Mouse (Mus musculus) forebrain, embryonic 15.5 days (tissue): Measurements from ENCODE around the gene Hoxa11. TPM values are rescaled to one million over a fixed set of nuclear protein-coding genes. Genes with fewer than 3 reads are reported as not detected.

ENCODE experiments used
- ATAC-seq: fragments of 200-750 bp; cut with Nextera tagmentation; replicated peaks from 2 replicates; pipeline ENCODE4 v1.8.0; 2017; ENCODE audit warnings: mild to moderate bottlenecking, moderate TSS enrichment, moderate library complexity
- H3K27ac ChIP-seq: fragments of 300-500 bp; sonication (generic); replicated peaks from 2 replicates; pipeline ENCODE4 v1.5.1; 2015; ENCODE audit warnings: mild to moderate bottlenecking, inconsistent platforms
- H3K27me3 ChIP-seq: fragments of 300-500 bp; sonication (generic); 2 replicates; pipeline ENCODE4 v1.6.1; 2015; ENCODE audit warnings: inconsistent platforms
- H3K36me3 ChIP-seq: fragments of 300-500 bp; sonication (generic); 2 replicates; pipeline ENCODE4 v1.6.1; 2015; ENCODE audit warnings: mild to moderate bottlenecking, inconsistent platforms
- H3K4me1 ChIP-seq: fragments of 300-500 bp; sonication (generic); 2 replicates; pipeline ENCODE4 v1.6.1; 2015; ENCODE audit warnings: inconsistent platforms
- H3K4me2 ChIP-seq: fragments of 300-500 bp; sonication (generic); replicated peaks from 2 replicates; pipeline ENCODE4 v1.6.1; 2015; ENCODE audit warnings: mild to moderate bottlenecking, inconsistent platforms
- H3K4me3 ChIP-seq: fragments of 300-500 bp; sonication (generic); 2 replicates; pipeline ENCODE4 v1.5.1; 2015; ENCODE audit warnings: mild to moderate bottlenecking, inconsistent platforms
- H3K9ac ChIP-seq: fragments of 300-500 bp; sonication (generic); replicated peaks from 2 replicates; pipeline ENCODE4 v1.6.1; 2015; ENCODE audit warnings: mild to moderate bottlenecking, inconsistent platforms
- H3K9me3 ChIP-seq: fragments of 300-500 bp; sonication (generic); 2 replicates; pipeline ENCODE4 v1.6.1; 2016; ENCODE audit warnings: inconsistent platforms
- WGBS: fragments of 180-500 bp; shearing (Covaris S2); methylation state at CpG from one replicate; pipeline ENCODE4 v1.1.7; 2015; ENCODE audit warnings: mixed read lengths; 5-methylcytosine and 5-hydroxymethylcytosine counted together
- polyA plus RNA-seq: library from polyadenylated mRNA; unstranded; fragments of >200 nt; fragmentation: Nextera tagmentation; extraction: Ambion mirVana; gene quantifications from 2 replicates; pipeline ENCODE4 v1.2.1, GENCODE M21; 2015

Hoxa11 gene
- polyA plus RNA-seq, 1 experiment from 2014 or later: not detected

DNA sequence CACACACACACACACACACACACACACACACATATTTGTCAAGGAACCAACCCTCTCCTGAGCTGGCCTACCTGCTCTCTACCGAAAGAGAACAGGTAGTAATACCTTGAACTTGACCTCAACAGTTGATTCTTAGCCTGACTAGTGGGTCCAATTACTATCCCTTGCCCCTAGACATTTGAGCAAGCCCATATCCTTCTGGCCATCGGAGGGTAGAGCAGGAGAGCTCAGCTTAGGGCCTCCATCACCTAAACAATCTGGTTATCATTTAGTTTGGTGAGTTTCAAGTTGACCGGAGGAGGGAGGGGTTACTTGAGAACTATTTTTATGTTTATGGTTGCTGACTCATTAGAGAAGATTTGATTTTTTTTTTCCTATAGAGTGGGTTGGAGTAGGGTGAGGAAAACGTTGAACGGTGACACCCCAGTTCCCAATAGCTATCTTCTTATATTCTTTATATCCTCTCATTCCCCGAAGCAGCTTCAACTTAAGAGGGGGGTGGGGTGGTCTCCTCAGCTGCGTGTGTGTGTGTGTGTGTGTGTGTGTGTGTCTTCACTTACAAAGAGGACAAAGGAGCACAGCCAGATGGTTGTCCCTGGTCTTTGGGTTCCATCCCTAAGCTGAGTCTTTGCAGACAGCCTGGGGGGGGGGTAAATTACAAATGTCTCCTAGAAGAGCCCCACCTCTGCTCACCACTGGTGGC is 5.7 kb upstream of the Hoxa11 start:
- H3K4me1 ChIP-seq: no peaks in the 10 kb centered on the region

DNA sequence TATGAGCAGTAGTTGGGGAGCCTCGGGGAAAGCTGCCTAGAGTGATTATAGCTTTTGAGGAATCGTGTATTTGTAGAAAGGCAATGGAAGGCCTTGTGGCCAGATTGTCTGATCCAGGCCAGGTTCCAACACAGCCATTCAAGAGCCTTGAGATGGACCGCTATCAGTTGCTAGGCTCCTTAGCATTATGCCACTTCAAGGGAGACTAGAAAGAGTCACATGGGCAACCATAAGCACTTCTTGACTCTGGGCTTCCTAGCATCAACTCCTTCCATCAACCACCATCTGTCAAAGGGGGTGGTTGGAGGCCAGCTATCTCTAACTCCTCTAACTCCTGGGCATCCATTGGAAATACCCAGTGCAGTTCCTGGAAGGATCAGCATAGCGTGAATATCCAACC is 4.2 kb upstream of the Hoxa11 start:
- ATAC-seq: no peak
- Histone ChIP-seq H3K27ac (no peak overlapping the region), H3K27me3 (peaks cover 97% of the 10 kb centered on the region), H3K9me3 (no peaks in the 10 kb centered on the region), H3K9ac (no peak overlapping the region), H3K4me1 (no peaks in the 10 kb centered on the region), H3K4me3 (no peak overlapping the region), H3K36me3 (no peaks in the 10 kb centered on the region), H3K4me2 (no peak overlapping the region)
- WGBS: 1% methylated on average over 4 of the region's 4 CpGs

More for the DNA sequence above, 5.7 kb upstream of the Hoxa11 start:
- H3K27me3 ChIP-seq: peaks cover 95% of the 10 kb centered on the region
- no peak overlapping the region for H3K27ac ChIP-seq
- WGBS: 12% methylated on average over 7 of the region's 7 CpGs
- H3K9me3 ChIP-seq: no peaks in the 10 kb centered on the region
- no peaks in the 10 kb centered on the region for H3K36me3 ChIP-seq
- ATAC-seq: no peak
- no peak overlapping the region for H3K4me3 ChIP-seq
- H3K9ac ChIP-seq: no peak overlapping the region
- no peak overlapping the region for H3K4me2 ChIP-seq

DNA sequence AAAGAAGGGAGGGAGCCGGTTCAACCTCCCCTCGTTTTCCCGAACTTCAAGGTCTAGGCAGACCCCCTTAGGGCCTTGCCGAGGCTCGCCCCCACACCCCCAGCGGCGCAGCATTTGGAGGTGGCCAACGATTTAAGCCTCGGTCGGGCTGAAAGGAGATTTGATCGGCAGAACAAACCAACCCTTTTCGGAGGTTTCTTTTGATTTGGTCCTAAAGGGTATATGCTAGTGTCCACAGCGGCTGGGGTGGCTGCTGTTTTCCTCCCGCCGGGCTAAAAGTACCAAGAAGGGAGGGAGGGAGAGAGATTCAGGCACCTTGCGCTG is 3.8 kb upstream of the Hoxa11 start:
- WGBS: under 1% methylated on average over 16 of the region's 16 CpGs
- no peak overlapping the region for H3K4me2 ChIP-seq
- H3K27ac ChIP-seq: no peak overlapping the region
- H3K9me3 ChIP-seq: no peaks in the 10 kb centered on the region
- H3K4me3 ChIP-seq: no peak overlapping the region
- H3K27me3 ChIP-seq: peaks cover 97% of the 10 kb centered on the region
- H3K9ac ChIP-seq: no peak overlapping the region
- no peak for ATAC-seq
- H3K4me1 ChIP-seq: no peaks in the 10 kb centered on the region
- no peaks in the 10 kb centered on the region for H3K36me3 ChIP-seq

DNA sequence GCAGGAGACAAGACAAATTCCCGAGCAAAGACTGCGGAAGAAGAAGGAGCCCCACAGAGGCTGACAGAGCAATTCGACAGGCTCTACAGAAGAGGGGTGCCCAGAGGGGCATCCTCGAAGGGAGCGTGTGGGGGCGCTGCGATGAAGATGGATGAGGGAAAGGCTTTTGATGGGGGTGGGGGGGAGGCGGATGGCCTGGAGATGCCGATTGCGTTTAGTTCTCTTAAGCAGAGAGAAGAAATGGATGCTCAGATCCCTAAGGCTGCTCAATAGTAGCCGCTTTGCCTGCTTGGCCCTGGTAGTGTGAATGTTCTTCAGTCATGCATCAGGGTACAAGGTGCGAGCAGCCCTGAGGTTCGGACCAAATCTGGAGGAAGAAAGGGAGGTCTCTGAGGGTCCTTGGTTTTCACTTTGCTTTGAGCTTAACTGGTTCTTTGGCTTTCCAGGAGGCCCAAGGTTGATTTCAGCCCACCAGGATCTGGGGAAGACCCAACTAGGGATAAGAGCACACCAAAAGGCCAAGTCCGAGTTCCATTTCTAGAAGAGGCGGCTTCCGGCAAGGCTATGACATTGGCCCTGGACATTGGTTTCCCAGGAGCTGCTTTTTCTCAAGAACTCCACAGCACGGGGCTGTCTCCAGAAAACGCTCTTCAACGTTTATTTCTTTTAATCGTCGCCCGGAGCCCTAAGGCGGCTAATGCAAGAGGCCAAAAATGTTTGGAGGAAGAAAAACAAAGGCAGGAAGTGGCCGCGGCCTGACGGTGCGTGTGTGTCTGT is 3.2 kb upstream of the Hoxa11 start:
- no peak for ATAC-seq
- H3K4me2 ChIP-seq: no peak overlapping the region
- no peaks in the 10 kb centered on the region for H3K36me3 ChIP-seq
- WGBS: under 1% methylated on average over 27 of the region's 27 CpGs
- H3K4me3 ChIP-seq: no peak overlapping the region
- H3K27me3 ChIP-seq: peaks cover 97% of the 10 kb centered on the region
- no peak overlapping the region for H3K27ac ChIP-seq
- H3K9me3 ChIP-seq: no peaks in the 10 kb centered on the region
- H3K4me1 ChIP-seq: no peaks in the 10 kb centered on the region
- H3K9ac ChIP-seq: no peak overlapping the region

DNA sequence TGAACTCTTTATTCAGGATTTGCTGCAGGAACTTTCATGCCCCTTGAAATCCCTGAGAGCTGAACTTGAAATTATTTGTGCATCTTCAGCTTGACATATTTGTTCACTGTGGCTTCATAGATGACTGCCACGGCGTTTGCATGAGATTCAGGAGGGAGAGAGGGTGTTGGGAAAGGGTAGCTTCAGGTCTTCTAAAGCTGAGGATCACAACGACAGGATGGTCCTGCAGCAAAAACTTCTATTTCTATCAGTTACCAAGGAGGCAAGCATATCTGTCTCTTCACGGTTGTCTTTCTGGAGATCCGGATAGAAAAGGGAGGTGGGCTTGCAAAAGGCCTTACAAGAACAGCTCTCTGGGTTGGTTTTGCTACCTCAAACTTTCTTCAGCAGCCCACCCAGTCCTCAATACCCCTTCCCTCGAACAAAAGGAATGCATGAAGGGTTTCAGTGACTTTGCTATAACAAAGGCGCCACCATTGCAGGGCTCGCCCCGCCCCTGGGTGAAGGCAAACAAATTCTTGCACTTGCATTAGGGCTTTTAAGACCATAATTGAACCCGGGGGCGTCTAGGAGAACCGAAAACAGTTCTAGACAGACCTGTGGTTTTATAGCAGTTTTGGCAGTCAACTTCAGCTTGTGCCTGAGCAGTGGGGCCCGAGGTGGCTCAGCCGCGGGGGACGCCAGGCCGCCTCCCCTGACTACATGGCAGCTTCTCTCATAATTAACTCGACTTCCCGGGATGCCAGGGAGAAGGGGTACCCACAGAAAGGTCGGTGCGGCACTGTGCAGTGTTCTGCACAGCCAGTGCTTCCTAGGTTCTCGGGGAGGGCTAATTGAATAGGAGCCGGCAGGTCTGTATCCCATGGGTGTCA is 2.4 kb upstream of the Hoxa11 start:
- Histone ChIP-seq H3K4me3 (no peak overlapping the region), H3K9ac (no peak overlapping the region), H3K9me3 (no peaks in the 10 kb centered on the region), H3K4me2 (no peak overlapping the region), H3K27ac (no peak overlapping the region), H3K36me3 (no peaks in the 10 kb centered on the region), H3K4me1 (no peaks in the 10 kb centered on the region), H3K27me3 (peaks cover 97% of the 10 kb centered on the region)
- under 1% methylated on average over 23 of the region's 23 CpGs for whole genome bisulfite sequencing
- no peak for ATAC-seq

DNA sequence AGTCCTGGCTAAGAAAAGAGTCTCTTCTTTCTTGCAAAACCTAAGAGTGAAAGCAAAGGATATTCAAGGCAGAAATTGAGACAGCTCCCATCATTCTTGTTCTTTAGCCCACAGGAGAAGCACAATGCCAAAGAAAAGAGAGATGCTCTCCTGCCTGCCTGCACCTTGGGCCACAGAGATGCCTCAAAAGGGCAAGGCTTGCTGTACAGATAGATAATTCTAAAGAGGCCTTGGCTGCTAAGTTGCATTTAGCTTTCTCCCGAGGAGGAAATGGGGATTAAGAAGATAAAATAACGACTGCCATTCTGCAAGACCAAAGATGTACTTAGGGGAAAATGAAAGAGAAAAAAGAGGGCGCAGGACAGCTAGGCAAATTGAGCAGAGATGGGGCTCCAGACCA is 1.3 kb upstream of the Hoxa11 start:
- no peaks in the 10 kb centered on the region for H3K4me1 ChIP-seq
- WGBS: 3% methylated on average over 3 of the region's 3 CpGs
- no peak for ATAC-seq

DNA sequence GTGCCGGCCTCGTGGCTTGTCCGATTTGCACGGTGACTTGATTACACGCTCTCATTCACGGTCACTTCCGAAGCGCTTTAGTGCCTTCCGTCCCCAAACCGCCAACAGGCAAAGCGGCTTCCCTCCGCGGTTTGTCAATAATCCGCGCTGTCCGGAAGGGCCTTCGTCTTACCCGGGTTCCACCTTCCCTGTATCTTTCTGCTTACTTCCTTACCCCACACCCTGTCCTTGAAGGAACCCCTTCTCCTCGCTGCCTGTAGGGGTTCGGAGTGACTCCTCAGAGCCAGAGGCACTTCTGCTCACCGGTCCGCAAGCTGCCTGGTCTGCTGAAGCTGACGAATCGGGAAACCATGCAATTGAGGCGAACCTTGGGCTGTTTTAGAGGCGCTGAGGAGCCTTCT is 793 bp upstream of the Hoxa11 start:
- Histone ChIP-seq H3K9ac (no peak overlapping the region), H3K36me3 (no peaks in the 10 kb centered on the region), H3K4me1 (no peaks in the 10 kb centered on the region), H3K9me3 (no peaks in the 10 kb centered on the region), H3K27me3 (peaks cover 97% of the 10 kb centered on the region), H3K4me3 (no peak overlapping the region), H3K4me2 (no peak overlapping the region), H3K27ac (no peak overlapping the region)
- WGBS: under 1% methylated on average over 26 of the region's 26 CpGs
- ATAC-seq: no peak

More for the DNA sequence above, 1.3 kb upstream of the Hoxa11 start:
- Histone ChIP-seq H3K27me3 (peaks cover 97% of the 10 kb centered on the region), H3K9ac (no peak overlapping the region), H3K36me3 (no peaks in the 10 kb centered on the region), H3K4me2 (no peak overlapping the region), H3K9me3 (no peaks in the 10 kb centered on the region), H3K27ac (no peak overlapping the region), H3K4me3 (no peak overlapping the region)

DNA sequence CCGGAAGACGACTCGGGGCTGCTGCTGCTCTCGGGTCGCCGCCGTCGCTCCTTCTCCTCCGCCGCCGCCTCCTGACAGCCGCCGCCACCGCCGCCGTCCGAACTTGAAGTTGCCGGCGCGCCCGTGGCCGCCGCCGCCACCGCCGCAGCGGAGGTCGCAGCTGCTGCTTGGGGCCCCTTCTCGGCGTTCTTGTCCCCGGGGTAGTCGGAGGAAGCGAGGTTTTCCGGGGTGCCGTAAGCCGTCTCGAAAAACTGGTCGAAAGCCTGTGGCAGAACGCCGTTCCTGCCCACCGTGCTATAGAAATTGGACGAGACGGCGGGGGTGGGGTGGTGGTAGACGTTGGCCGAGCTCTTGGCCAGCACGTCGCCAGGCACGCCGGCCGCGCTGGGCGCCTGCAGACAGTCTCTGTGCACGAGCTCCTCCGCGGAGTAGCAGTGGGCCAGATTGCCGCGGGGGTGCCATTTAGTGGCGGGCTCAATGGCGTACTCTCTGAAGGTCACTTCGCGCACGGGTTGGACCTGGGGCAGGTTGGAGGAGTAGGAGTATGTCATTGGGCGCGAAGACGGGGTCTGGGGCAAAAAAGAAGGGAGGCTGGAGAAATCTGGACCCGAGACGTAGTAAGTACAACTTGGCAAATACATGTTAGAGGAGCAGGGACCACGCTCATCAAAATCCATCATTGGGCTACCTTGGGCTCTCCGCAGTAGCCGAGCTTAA is 412 bp downstream of the Hoxa11 start:
- Histone ChIP-seq H3K4me3 (no peak overlapping the region), H3K27me3 (peaks cover 99% of the 10 kb centered on the region)
- no peak for ATAC-seq

DNA sequence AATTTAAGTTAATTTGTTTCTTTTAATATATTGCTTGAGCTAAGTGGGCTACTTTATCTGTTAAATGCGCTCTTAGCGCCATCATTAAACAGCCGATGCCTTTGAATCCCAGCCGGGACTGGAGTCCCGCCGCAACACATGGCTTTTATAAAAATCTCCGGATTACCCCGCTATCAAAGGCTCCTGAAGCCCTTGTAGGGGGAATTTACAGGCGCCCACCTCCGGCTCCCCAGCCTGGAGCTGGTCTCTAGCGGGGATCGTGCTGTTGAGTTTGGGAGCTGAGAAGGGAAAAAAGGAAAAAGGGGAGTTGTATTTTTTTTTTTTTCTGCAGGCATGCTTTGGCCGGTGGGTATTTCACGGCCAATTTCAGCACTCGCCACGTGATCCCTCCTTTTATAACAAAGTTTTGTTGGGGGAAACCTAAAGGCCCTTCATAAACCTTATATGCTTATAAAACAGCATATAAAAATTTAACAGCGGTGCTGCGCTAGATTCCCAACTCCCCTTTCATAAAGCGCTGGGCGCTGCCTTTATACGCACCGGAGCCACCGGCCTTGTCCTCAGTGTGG is 1.1 kb downstream of the Hoxa11 start:
- Histone ChIP-seq H3K27ac (no peak overlapping the region), H3K4me2 (no peak overlapping the region), H3K9me3 (no peaks in the 10 kb centered on the region), H3K4me1 (0 out of 2 replicates have a peak, but pooled peaks cover 3% of the 10 kb centered on the region), H3K27me3 (peaks cover 99% of the 10 kb centered on the region), H3K9ac (no peak overlapping the region), H3K4me3 (no peak overlapping the region), H3K36me3 (no peaks in the 10 kb centered on the region)
- 3% methylated on average over 23 of the region's 23 CpGs for WGBS
- no peak for ATAC-seq

More for the DNA sequence above, 412 bp downstream of the Hoxa11 start:
- H3K27ac ChIP-seq: no peak overlapping the region
- H3K36me3 ChIP-seq: no peaks in the 10 kb centered on the region
- no peaks in the 10 kb centered on the region for H3K9me3 ChIP-seq
- 0 out of 2 replicates have a peak, but pooled peaks cover 1% of the 10 kb centered on the region for H3K4me1 ChIP-seq
- no peak overlapping the region for H3K4me2 ChIP-seq
- no peak overlapping the region for H3K9ac ChIP-seq
- WGBS: under 1% methylated on average over 71 of the region's 71 CpGs

DNA sequence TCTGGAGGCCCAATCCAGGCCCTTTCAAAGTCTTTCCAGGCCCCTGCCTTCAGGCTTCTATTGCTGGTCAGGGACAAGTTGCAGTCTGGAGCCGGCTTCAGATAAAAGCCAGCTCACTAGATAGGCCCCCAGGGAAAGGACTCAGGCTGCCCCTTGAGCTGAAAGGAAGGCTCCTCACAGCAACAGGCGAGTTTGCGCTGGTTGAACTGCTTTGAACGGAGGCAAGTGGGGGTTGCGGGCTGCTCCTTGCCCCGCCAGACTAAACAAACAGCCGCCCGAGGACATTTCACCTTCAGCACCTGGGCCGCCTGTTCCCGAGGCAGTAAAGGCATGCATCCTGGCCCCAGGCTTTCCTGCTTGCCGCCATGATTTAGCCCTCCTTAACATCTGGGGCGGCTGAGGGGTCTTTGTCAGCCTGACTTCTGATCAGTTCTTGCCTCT is 1.9 kb downstream of the Hoxa11 start:
- H3K9ac ChIP-seq: no peak overlapping the region
- no peak overlapping the region for H3K27ac ChIP-seq
- no peak for ATAC-seq
- H3K27me3 ChIP-seq: peaks cover 98% of the 10 kb centered on the region
- no peak overlapping the region for H3K4me2 ChIP-seq
- no peaks in the 10 kb centered on the region for H3K36me3 ChIP-seq
- H3K4me1 ChIP-seq: 0 out of 2 replicates have a peak, but pooled peaks cover 3% of the 10 kb centered on the region
- H3K9me3 ChIP-seq: no peaks in the 10 kb centered on the region
- under 1% methylated on average over 12 of the region's 12 CpGs for WGBS
- no peak overlapping the region for H3K4me3 ChIP-seq

DNA sequence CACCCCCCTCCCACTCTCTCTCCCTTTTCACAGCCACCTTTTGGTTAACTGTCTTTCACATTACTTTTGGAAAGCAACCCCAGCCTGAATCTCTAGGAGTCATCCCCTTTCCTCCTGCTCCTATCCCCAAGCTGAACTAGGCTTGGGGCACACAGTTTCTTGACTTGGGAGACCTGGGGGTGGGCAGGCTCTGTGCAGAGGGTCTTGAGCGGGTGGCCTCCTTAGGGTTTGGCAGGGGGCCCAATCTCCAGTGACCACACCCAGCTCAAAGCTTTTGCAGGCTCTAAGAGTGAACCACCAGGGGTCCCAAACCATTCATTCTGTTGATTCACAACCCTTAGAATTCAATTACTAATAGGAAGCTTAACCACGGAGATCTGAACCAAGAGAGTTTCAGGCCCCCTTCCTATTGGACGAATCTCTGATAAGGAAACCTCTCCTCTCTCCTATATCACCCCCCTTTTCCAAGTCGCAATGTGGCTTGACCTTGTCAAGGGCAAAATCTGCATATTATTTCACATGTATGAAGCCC is 2.7 kb downstream of the Hoxa11 start:
- no peak for ATAC-seq
- H3K4me1 ChIP-seq: 0 out of 2 replicates have a peak, but pooled peaks cover 3% of the 10 kb centered on the region
- H3K4me3 ChIP-seq: no peak overlapping the region
- under 1% methylated on average over 4 of the region's 4 CpGs for WGBS
- no peaks in the 10 kb centered on the region for H3K36me3 ChIP-seq
- H3K9me3 ChIP-seq: no peaks in the 10 kb centered on the region
- no peak overlapping the region for H3K4me2 ChIP-seq
- H3K27ac ChIP-seq: no peak overlapping the region
- no peak overlapping the region for H3K9ac ChIP-seq
- peaks cover 98% of the 10 kb centered on the region for H3K27me3 ChIP-seq
